Mouse (Mus musculus) lung, postnatal 14 days (tissue): ENCODE measurements at regions not wholly inside any gene's neighbourhood (a gene's known extent, or its start where the extent isn't known, plus 50 kb on each side); places are given as distances from the start of the nearest gene placed in this dataset.

ENCODE experiments used
- DNase-seq: peaks from one replicate; pipeline ENCODE4 v3.0.0; 2021

DNA sequence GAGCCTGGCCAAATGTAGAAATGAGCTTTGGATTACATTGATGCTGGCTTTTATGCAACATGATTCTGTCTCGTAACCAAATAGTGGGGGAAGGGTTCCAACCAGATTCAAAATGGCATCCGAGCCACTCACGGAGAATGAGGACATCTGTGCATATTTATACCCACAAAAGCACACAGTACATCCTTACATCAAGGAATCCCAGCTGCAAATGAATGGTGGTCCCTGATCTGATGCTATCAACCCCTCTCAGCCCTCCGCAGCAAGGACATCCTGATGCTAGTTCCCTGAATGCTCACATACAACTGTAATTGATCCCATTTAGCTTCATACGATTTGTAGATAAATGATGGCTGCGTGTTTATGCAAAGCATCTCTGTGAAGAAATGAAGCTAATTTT is 215.9 kb downstream of the Samd5 start:
- no peak for DNase-seq

DNA sequence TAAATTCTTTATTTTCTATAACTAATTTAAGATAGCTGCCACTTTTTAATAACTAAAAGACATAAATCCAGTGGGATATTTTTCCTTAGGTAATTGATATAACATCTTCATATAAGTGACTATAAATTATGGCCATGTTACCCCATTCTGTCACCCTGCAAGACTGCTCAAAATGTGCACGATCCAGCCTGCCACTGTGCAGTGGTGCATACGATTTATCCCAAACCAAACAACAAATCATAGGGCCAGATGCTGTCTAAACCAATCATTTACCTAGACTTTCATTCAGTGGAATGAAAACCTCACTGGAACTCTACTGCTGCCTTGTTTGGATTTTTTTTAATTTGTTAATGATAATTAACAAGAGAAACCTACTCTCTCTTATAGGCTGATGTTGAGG is 216.5 kb downstream of the Samd5 start:
- no peak for DNase-seq

GRCm38 (mm10) chr10:9457222-9457621 is 217.8 kb downstream of the Samd5 start:
- DNase-seq, result no peak

GRCm38 (mm10) chr10:9439072-9439471 is 235.9 kb downstream of the Samd5 start:
- DNase-seq, result no peak

- DNase-seq, result no peak
Measured at GRCm38 (mm10) chr10:9438366-9438765, 236.6 kb downstream of the Samd5 start.

- no peak for DNase-seq
Measured at GRCm38 (mm10) chr10:9429085-9429484, 245.9 kb downstream of the Samd5 start.

GRCm38 (mm10) chr10:9420741-9421140 is 254.3 kb downstream of the Samd5 start:
- no peak for DNase-seq

DNA sequence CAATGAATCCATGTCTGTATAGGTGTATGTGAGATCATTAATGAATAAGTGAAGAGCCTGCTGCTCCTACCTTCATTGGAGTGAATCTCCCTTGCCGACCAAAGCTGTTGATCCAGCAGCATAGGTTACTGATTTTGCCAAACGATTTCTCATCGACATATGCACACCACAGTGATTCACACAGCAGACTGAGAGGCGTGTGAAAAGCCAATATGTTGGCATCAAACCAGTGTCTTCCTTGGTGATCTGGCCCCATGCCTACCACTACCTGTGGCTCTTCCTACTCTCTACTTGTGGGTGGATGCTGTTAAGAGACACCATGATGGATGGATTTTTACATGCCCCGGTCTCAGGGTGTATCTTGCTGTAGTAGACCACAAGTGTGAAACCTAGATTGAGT is 258.3 kb downstream of the Samd5 start:
- no peak for DNase-seq

DNA sequence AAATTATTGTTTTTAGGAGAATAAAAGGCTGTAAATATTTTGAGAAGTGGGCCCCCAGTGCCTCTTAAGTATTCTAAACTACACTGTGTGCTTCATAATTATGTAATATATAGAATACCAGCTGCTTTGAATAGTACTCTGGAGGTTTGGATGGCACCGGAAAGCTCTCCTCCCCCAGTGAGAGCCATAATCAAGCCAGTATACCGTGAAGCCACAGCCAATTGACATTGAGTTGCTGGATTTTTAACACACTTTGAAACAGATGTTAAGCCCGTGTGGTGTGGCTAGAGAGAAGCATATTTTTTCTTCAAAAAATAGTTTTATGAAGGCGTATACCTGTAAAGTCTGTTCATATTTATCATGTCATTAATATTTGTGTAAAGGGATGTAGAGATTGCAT is 268.9 kb downstream of the Samd5 start:
- DNase-seq, result no peak

GRCm38 (mm10) chr10:9405417-9405816 is 269.6 kb downstream of the Samd5 start:
- no peak for DNase-seq

- no peak for DNase-seq
Measured at GRCm38 (mm10) chr10:9404963-9405362, 270.0 kb downstream of the Samd5 start.

DNA sequence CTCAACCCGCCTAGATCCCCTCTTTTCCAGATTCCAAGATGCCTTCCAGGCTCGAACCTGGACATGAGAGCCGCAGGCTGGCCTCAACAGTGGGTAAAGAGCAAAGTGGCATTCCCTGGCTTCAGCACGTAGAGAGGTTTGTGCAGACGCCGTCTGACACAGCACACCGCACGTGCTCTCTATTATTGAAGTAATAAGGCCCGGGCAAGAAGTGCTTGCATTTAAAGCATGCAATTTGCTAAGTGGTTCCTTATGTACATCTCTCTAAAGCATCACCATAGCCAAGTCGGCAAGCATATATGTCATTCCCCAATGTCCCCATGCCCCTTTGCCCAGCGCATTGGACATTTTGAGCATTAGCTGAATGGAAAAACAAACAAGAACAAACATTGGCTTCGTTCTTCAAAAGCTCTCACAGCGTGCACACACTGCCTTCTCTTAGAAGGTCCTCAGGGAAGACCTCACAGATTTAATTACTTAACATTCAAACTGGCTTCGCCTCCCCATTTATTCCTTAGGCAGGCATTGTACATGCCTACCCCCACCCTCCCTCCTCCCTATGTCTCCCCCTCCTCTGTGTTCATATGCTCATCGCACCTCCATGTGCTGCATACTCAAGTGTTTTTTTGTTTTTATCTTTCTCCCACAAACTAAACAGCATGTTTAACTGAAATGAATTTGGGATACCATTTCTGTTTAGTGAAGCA is 273.9 kb downstream of the Samd5 start:
- DNase-seq, result no peak

GRCm38 (mm10) chr10:9377440-9378101 is 297.4 kb downstream of the Samd5 start:
- no peak for DNase-seq

GRCm38 (mm10) chr10:9362306-9362865 is 312.6 kb downstream of the Samd5 start:
- no peak for DNase-seq

- DNase-seq, result no peak
Measured at GRCm38 (mm10) chr10:9338207-9338801, 336.7 kb downstream of the Samd5 start.

DNA sequence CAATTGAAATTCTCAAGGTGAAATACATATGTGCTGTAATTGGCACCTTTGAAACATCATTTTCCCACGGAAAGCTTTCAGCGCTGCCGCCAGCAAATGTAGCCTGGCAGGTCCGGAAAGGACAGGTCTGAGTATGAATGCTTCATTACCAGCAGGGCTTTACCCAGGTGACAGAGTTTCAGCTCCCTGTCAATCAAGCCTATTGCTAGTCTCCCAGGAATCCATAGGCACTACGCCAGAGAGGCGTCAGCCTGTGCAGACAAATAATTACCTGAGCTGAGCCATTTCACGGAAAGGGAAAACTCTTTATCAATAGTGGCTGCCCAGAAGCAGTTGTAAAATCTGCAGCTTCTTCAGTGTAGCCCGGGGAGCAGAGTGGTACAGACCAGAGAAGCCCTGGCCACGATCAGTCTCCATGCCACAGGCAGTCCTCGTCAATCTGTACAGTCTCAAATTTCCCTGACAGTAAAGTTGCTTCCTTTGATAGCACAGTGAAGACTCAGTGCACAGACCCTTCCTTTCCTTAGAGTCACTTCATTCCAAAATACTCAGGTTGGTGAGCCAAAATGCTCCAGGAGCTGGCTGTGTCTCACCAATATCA is 340.7 kb downstream of the Samd5 start:
- DNase-seq, result no peak

DNA sequence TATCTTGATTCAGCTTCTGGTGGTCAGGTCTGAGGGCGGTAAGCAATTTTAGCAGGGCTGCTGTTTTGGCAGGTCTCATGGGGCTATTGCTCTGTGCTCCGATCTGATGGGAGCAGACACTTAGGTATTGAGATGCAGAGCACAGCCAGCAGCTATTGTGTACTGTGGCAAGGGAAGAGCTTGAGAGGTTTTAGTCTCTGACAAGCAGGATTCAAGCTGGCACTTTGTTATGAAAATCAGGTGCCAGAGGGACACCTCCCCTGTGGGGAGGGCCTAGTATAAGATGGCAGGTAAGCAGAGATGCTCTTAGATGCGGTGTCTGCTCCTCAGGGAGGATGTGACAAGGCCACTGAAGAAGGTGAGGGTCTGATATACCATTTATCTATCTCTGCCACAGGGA is 343.3 kb downstream of the Samd5 start:
- no peak for DNase-seq

GRCm38 (mm10) chr10:9328324-9328723 is 346.7 kb downstream of the Samd5 start:
- peak; percentile 6 for DNase-seq

DNA sequence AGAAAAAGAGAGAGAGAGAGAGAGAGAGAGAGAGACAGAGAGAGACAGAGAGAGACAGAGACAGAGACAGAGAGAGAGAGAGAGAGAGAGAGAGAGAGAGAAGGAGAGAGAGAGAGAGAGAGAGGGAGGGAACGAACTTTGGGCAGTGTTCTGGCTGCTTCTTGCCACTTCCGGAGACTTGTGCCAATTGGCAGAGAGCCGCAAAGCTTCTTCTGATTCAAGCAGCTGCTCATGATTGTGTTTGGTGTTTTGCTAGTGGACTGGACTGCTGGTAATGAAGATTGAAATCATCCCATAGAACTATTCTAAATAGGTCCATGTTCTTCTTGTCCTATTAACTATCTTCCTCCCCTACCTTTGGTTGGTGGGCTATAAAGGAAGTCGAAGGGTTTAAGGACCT is 347.1 kb downstream of the Samd5 start:
- peak; percentile 78 for DNase-seq

DNA sequence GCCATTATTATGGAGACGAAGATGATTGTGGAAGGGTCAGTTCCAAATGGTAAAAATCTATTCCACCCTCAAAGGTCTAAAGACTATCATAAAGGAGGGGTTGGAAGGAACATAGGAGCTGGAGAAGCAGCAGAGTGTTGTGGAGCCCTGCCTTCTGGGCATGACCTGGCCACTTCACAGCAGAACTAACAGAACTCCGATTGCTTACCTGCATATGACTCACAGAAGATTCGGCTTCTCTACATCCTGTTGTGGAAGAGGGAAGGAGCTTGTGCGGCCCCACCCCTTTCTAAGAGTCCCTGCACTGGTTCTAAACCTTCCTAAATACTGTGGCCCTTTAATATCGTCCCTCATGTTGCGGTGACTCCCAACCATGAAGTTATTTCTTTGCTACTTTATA is 362.7 kb downstream of the Samd5 start:
- no peak for DNase-seq

DNA sequence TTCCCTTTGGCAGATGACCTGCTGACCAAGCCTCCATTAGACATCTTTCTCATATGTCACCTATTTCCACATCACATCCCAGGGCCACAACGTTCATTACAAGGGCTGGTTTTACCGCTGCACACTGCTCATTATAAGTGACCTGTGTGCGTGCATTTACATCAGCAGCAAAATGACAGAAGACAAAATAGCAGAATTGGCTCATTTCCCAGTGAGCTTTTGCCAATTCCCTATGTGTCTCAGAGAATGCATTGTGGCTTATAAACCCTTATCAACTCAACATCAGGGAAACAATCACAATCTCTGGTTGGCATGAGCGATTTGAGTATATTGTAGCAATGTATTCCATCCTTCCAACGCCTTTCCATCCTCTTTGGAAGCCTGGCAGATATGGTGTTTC is 364.7 kb downstream of the Samd5 start:
- no peak for DNase-seq

GRCm38 (mm10) chr10:9296055-9296454 is 379.0 kb downstream of the Samd5 start:
- no peak for DNase-seq

DNA sequence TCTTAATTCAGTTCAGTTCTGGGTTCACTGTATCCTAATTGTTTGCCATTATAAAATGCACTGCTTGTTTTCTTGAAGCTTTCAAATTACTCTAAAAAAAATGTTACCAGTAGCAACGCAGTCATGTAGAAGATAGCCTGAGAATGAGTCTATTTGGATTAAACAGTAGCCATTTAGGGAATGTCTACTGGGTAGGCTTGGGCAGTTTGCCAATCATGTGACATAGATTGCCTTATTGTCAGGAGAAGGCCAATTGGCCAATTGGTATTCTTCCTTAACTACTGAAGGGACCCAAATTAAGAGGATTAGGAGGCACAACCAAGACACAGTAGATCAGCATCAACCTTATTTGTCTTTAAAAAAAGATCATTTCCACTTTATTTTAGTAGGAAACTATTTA is 379.7 kb downstream of the Samd5 start:
- DNase-seq, result peak; percentile 1

DNA sequence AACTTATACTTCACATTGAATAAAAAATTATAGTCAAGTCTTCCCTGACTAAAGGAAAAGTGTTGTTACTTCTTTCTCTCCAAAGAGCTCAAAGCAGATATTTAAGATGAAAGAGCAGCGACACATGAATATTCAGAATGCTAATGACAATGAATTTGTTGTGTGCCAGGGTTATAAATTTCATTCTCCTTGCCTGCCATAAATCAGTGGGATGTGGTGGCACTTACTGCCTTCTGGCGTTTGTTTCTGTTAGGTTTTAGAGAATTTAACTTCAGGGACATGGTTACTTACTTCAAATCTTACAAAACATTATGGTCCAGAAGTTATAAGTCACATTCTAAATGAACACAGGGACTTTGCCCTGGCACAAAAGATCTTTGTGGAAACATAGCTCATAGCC is 380.4 kb downstream of the Samd5 start:
- DNase-seq, result no peak
